Mouse (Mus musculus) embryonic fibroblast, embryonic 13.5 days (primary cell): ENCODE results near the gene Pomc. TPM values are rescaled to one million over a fixed set of nuclear protein-coding genes. Genes with fewer than 3 reads are reported as not detected.

Source experiments
- H3K27ac ChIP-seq: 2 replicates; pipeline ENCODE4 v1.5.1; 2012; ENCODE audit warnings: low read length, control low read depth, inconsistent platforms; ENCODE audit not compliant: insufficient read depth
- H3K4me1 ChIP-seq: 2 replicates; pipeline ENCODE4 v1.6.1; 2011; ENCODE audit warnings: low read length; ENCODE audit not compliant: control insufficient read depth, insufficient read depth
- H3K4me3 ChIP-seq: 2 replicates; pipeline ENCODE4 v1.5.1; 2011; ENCODE audit warnings: mild to moderate bottlenecking, control low read depth, low read length; ENCODE audit not compliant: insufficient read depth
- CTCF ChIP-seq: IDR thresholded peaks from 2 replicates; pipeline ENCODE4 v1.5.1; 2011; ENCODE audit warnings: mild to moderate bottlenecking, control low read depth, low read length, moderate library complexity, borderline replicate concordance; ENCODE audit not compliant: insufficient read depth
- POLR2A ChIP-seq: IDR thresholded peaks from 2 replicates; pipeline ENCODE4 v1.6.1; 2011; ENCODE audit warnings: low read depth, mild to moderate bottlenecking, control low read depth, low read length, moderate library complexity
- polyA plus RNA-seq: library from polyadenylated mRNA; stranded (reverse); fragments of >200 nt; gene quantifications from 2 replicates; pipeline ENCODE4 v1.2.4, GENCODE M21; 2011; ENCODE audit warnings: low read depth; ENCODE audit not compliant: missing spikeins, insufficient read length

The Pomc gene
- polyA plus RNA-seq, result 0.52 TPM in 1 of 2 replicates, not detected in the other

DNA sequence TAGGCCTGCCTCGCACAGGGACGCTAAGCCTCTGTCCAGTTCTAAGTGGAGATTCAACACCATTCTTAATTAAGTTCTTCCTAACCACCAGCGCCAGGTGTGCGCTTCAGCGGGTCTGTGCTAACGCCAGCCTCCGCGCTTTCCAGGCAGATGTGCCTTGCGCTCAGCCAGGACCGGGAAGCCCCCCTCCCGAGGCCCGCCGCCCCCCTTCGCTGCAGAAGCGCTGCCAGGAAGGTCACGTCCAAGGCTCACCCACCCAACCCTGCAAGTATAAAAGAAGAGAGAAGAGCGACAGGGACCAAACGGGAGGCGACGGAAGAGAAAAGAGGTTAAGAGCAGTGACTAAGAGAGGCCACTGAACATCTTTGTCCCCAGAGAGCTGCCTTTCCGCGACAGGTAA is at the start of gene Pomc:
Gene Pomc, plus strand, starts transcription at position 301 of the 400 bp plus-strand sequence.
- H3K27ac ChIP-seq, result no peak within 1 kb of the TSS
- no peak for TF ChIP-seq POLR2A
- TF ChIP-seq CTCF, result no peak
- H3K4me3 ChIP-seq, result no peak within 1 kb of the TSS
- H3K4me1 ChIP-seq, result no peaks in the 10 kb centered on the region

GRCm38 (mm10) chr12:3905436-3905835 is 49.3 kb upstream of the Pomc start:
- H3K27ac ChIP-seq, result no peak overlapping the region
- no peak overlapping the region for H3K4me3 ChIP-seq
- H3K4me1 ChIP-seq, result no peaks in the 10 kb centered on the region
- TF ChIP-seq CTCF, result no peak
- TF ChIP-seq POLR2A, result no peak

GRCm38 (mm10) chr12:3906308-3906707 is 48.4 kb upstream of the Pomc start:
- Histone ChIP-seq H3K27ac (no peak overlapping the region), H3K4me3 (no peak overlapping the region), H3K4me1 (no peaks in the 10 kb centered on the region)
- TF ChIP-seq POLR2A (no peak), CTCF (no peak)

DNA sequence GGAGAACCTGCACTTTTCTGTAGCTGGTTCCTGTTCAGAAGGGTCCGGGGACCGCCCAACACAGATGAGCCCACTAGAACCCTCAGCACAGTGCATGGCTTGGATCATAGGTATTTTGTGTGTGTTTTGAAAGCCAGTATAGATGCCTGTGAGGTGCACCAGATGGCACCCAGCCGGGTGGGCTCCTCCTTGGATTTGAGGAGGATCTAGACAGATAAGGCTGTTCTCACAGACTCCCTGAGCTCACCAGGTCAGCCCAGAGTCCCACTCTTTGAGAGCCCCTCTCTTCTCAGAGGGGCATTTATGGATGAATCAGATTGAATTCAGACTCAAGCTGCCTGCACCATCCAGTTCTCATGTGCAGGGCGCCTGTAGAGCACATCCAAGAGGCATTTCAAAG is 47.7 kb upstream of the Pomc start:
- Histone ChIP-seq H3K4me1 (no peaks in the 10 kb centered on the region), H3K27ac (no peak overlapping the region), H3K4me3 (no peak overlapping the region)
- TF ChIP-seq CTCF, result no peak
- no peak for TF ChIP-seq POLR2A

- no peak overlapping the region for H3K27ac ChIP-seq
- H3K4me1 ChIP-seq, result no peaks in the 10 kb centered on the region
- no peak for TF ChIP-seq POLR2A
- TF ChIP-seq CTCF, result no peak
- no peak overlapping the region for H3K4me3 ChIP-seq
Observed at GRCm38 (mm10) chr12:3907418-3907817, 47.3 kb upstream of the Pomc start.

DNA sequence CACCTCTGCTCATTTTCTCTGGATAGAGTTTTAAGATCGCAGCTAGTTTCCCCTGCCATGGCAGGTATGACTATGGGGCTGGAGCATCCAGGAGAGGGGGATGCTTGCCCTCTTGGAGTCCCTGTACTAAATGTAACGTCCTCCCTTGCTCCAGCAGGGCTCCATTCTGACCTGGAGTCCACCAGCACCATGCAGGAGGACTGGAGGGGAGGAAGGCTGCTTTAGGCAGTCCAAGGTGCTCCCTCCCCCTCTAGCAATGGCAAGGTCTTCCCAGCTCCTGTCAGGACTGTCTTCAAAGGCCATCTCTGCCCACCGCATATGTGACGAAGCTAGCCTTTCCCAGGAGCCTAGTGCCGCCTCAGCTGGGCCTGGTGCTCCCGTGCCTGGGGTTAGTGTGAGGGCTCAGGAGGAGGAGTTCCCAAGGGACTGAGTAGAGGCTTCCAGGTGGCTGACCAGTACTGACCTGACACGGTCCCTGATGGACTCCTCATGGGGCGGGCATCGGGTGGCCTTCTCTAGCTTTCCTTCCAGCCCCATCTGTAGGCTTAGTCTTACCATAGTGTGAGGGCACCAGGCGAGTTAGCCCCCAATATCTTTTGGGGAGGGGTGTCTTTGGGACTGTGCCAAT is 44.2 kb upstream of the Pomc start:
- no peak for TF ChIP-seq CTCF
- TF ChIP-seq POLR2A, result no peak
- no peak overlapping the region for H3K4me3 ChIP-seq
- H3K27ac ChIP-seq, result no peak overlapping the region
- no peaks in the 10 kb centered on the region for H3K4me1 ChIP-seq

- Histone ChIP-seq H3K4me1 (no peaks in the 10 kb centered on the region), H3K27ac (no peak overlapping the region), H3K4me3 (no peak overlapping the region)
- TF ChIP-seq POLR2A, result no peak
- no peak for TF ChIP-seq CTCF
Observed at GRCm38 (mm10) chr12:3911831-3912348, 42.9 kb upstream of the Pomc start.

DNA sequence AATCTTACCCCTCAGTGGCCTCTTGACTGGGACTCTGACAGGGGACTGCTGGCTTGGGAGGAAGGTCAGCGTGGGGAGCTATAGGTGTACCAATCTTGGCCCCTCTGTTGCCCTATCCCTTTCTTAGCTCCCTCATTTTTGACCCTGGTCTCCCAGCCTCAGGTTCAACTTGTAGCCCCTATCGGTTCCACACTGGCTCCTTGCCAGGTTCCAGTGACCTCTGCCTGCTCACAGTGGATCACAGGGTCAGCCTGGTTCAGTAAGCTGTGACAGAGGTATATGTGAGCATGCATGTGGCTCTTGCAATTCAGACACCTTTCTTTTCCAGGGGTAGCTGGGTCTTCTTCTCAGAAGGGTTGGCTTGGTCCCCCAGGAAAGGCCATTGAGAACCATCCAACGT is 38.9 kb upstream of the Pomc start:
- no peak overlapping the region for H3K27ac ChIP-seq
- no peak for TF ChIP-seq POLR2A
- TF ChIP-seq CTCF, result no peak
- no peak overlapping the region for H3K4me3 ChIP-seq
- no peaks in the 10 kb centered on the region for H3K4me1 ChIP-seq

DNA sequence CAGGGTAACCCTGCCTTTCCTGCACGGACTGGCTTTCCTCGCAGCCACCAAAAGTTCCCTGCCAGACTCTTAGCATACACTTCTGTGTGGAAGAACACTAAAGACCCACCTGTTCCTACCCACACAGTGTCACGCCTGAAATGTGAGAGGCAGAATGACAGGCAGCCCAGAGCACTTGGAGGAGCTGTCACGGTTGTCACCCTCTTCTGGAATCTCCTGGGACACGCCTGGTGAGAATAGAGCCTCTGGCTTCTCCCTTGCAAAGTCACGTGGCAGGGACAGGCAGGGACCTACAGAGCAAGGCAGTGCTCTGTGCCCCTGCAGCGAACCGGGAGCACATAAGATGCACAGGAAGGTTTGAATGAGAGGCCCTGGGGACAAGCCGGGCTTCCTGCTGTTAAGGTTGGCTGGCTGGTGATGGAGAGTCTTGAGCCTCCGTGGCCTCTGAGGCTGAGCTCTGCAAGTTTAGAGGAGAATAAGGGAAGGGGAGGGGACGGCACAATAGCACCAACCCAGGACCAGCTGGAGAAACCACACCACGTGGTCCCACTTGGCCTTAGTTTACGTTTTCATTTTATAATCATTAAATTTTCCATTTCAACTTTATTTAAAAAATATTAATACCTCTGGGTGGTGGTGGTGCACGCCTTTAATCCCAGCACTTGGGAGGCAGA is 36.9 kb upstream of the Pomc start:
- H3K4me1 ChIP-seq, result no peaks in the 10 kb centered on the region
- no peak overlapping the region for H3K27ac ChIP-seq
- H3K4me3 ChIP-seq, result no peak overlapping the region
- no peak for TF ChIP-seq CTCF
- TF ChIP-seq POLR2A, result no peak

DNA sequence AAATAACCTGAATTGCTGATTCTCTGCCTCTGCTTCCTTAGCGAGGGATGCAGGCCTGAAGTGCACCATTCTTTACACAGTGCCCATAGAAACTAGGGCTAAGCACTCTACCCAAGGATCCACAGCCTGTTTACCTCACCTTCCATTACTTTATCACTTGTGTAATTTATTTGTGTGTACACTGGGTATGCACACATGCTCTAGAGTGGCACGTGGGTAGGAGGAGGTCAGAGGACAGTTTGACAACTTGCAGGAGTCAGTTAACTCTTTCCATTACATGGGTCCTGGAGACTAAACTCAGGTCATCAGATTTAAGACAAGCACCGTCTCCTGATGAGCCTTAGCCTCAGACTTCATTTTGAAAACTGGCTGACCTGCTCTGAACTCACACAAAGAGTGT is 36.2 kb upstream of the Pomc start:
- Histone ChIP-seq H3K4me1 (no peaks in the 10 kb centered on the region), H3K27ac (no peak overlapping the region), H3K4me3 (no peak overlapping the region)
- TF ChIP-seq POLR2A (no peak), CTCF (no peak)
